Mouse (Mus musculus): ENCODE measurements around the gene Aym1.

- TF ChIP-seq CTCF (conservative IDR thresholded peaks at IDR 0.05; ENCODE audit: low read length) (peak; percentile 92), POU5F1 (IDR thresholded peaks at IDR 0.05; ENCODE audit: borderline replicate concordance, low read length) (no peak), NANOG (IDR thresholded peaks at IDR 0.05; ENCODE audit: borderline replicate concordance, low read length) (no peak)
Measured at GRCm38 (mm10) chr5:113365921-113366320, 8.8 kb downstream of the Aym1 start.

All from E14TG2a.4 (cell line).